ENCODE assay signal across 8 mouse cellular contexts in the genomic region with DNA sequence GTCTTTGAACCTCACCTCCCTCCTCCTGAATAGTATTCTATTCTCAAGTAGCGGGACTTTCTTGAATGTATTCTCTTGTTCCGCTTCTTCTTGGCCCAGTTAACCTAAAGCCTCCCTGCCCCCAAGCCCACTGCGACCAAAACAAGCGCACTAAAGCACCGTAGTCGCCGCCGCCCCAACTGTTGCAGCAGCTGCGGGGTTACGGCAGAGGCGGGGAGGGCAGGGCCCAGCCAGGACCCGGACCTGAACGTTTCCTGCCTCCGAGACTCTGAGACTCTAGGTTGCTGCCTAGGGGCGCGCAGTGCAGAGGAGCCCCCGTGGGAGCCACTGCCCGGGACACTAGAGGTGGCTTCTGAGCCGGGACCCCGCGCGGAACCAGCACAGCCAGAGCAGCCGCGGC. TPM values are rescaled to one million over a fixed set of nuclear protein-coding genes. Genes with fewer than 3 reads are reported as not detected.
DNase-seq lines count a peak whose midpoint lies in the region; ATAC-seq and TF ChIP-seq lines count a peak whose summit lies in the region.

No protein-coding gene starts in this region.

- peak overlapping the region; percentile 50 for H3K4me3 ChIP-seq in forebrain, postnatal 0 days (ENCODE audit: low read depth, low read length)
- peak overlapping the region; percentile 24; the same call in 1 of the 2 replicates for H3K4me3 ChIP-seq in liver, postnatal 0 days (ENCODE audit: low read depth, low read length)
- H3K4me3 ChIP-seq in stomach, embryonic 14.5 days (ENCODE audit: low read depth, low read length), result peak overlapping the region; percentile 45

- H3K4me1 ChIP-seq in forebrain, postnatal 0 days (ENCODE audit: insufficient read depth), result no peaks in the 10 kb centered on the region
- no peaks in the 10 kb centered on the region for H3K4me1 ChIP-seq in liver, postnatal 0 days (ENCODE audit: insufficient read depth)
- no peaks in the 10 kb centered on the region for H3K4me1 ChIP-seq in stomach, embryonic 14.5 days (ENCODE audit: control insufficient read depth, insufficient read depth, low read length)

- no peaks in the 10 kb centered on the region for H3K27me3 ChIP-seq in forebrain, postnatal 0 days (ENCODE audit: insufficient read depth, low read length)
- H3K27me3 ChIP-seq in liver, postnatal 0 days (ENCODE audit: insufficient read depth, low read length), result peaks cover 26% of the 10 kb centered on the region; the same call in 1 of the 2 replicates
- no peaks in the 10 kb centered on the region for H3K27me3 ChIP-seq in stomach, embryonic 14.5 days (ENCODE audit: control insufficient read depth, insufficient read depth, low read length)

- DNase-seq in layer of hippocampus, adult 9-11 months, result peak; percentile 19
- no peak for DNase-seq in layer of hippocampus, adult 8-10 months (ENCODE audit: low spot score in 2 of 2)
- DNase-seq in cerebellum, adult 9-10 months, result peak; percentile 54
- no peak for DNase-seq in forebrain, postnatal 0 days
- no peak for DNase-seq in liver, postnatal 0 days
- DNase-seq in B cell, adult 2 months, result no peak
- no peak for DNase-seq in spleen, postnatal 14 days (ENCODE audit: low spot score in 2 of 2)

- TF ChIP-seq EP300 in liver, postnatal 0 days (IDR thresholded peaks at IDR 0.05; ENCODE audit: low read depth), result no peak

- H3K27ac ChIP-seq in forebrain, postnatal 0 days (ENCODE audit: low read depth, low read length), result no peak overlapping the region; the same call in 1 of the 2 replicates
- H3K27ac ChIP-seq in liver, postnatal 0 days (ENCODE audit: low read depth), result no peak overlapping the region
- no peak overlapping the region for H3K27ac ChIP-seq in stomach, embryonic 14.5 days (ENCODE audit: low read length)

- H3K4me2 ChIP-seq in forebrain, postnatal 0 days (ENCODE audit: low read depth), result peak overlapping the region; percentile 59
- H3K4me2 ChIP-seq in liver, postnatal 0 days (ENCODE audit: low read depth, low read length), result peak overlapping the region; percentile 29; the same call in 1 of the 2 replicates
- peak overlapping the region; percentile 71 for H3K4me2 ChIP-seq in stomach, embryonic 14.5 days (replicated peaks; ENCODE audit: low read depth, low read length)

- H3K9me3 ChIP-seq in forebrain, postnatal 0 days (ENCODE audit: low read length), result no peaks in the 10 kb centered on the region
- H3K9me3 ChIP-seq in liver, postnatal 0 days (ENCODE audit: low read length), result no peaks in the 10 kb centered on the region
- H3K9me3 ChIP-seq in stomach, embryonic 14.5 days (ENCODE audit: control insufficient read depth, low read depth, low read length), result no peaks in the 10 kb centered on the region

- no peak for TF ChIP-seq CTCF in forebrain, postnatal 0 days (IDR thresholded peaks at IDR 0.05; ENCODE audit: low read depth)
- no peak for TF ChIP-seq CTCF in liver, postnatal 0 days (IDR thresholded peaks at IDR 0.05; ENCODE audit: low read depth)

- 26% methylated on average over 24 of the region's 24 CpGs for WGBS in forebrain, postnatal 0 days
- WGBS in liver, postnatal 0 days (ENCODE audit: insufficient replicate concordance), result 30% methylated on average over 19 of the region's 24 CpGs
- WGBS in stomach, embryonic 14.5 days, result 16% methylated on average over 24 of the region's 24 CpGs

- H3K36me3 ChIP-seq in forebrain, postnatal 0 days (ENCODE audit: insufficient read depth), result no peaks in the 10 kb centered on the region
- no peaks in the 10 kb centered on the region for H3K36me3 ChIP-seq in liver, postnatal 0 days (replicated peaks; ENCODE audit: insufficient read depth, low read length)
- H3K36me3 ChIP-seq in stomach, embryonic 14.5 days (ENCODE audit: control insufficient read depth, insufficient read depth, low read length), result no peaks in the 10 kb centered on the region

- peak; percentile 19 for ATAC-seq in forebrain, postnatal 0 days
- no peak for ATAC-seq in liver, postnatal 0 days
- ATAC-seq in stomach, embryonic 14.5 days (ENCODE audit: insufficient number of reproducible peaks, insufficient read depth, low FRiP score, low read depth), result no peak

- peak overlapping the region; percentile 53 for H3K9ac ChIP-seq in forebrain, postnatal 0 days
- H3K9ac ChIP-seq in liver, postnatal 0 days (replicated peaks), result no peak overlapping the region
- H3K9ac ChIP-seq in stomach, embryonic 14.5 days (replicated peaks; ENCODE audit: low read depth, low read length), result 0 out of 2 replicates have a peak overlapping the region, but pooled peaks have one; percentile 14

RNA-seq across cellular contexts. Expression of a gene that starts 1.1 kb away (rescaled TPM):
- 10 to 100 TPM in 2 of 4 experiments, 1 to 10 TPM in 2; 6.8 to 12.0 (median 9.6) TPM for total RNA-seq in layer of hippocampus, adult 8-10 months (2022)
- total RNA-seq in forebrain, postnatal 0 days (2014; rRNA removed), result 11.5 and 15.1 TPM in 2 replicates
- 4.9 and 8.4 TPM in 2 replicates for polyA plus RNA-seq in forebrain, postnatal 0 days (2015; fragmentation: Nextera tagmentation; extraction: Ambion mirVana)
- polyA plus RNA-seq in liver, postnatal 0 days (2015; fragmentation: Nextera tagmentation; extraction: Ambion mirVana), result not detected in 2 replicates
- polyA plus RNA-seq in stomach, embryonic 14.5 days (2014; fragmentation: Nextera tagmentation; extraction: Ambion mirVana), result 5.5 and 6.7 TPM in 2 replicates

RNA-seq across cellular contexts. Expression of a gene that starts 2.0 kb away (rescaled TPM):
- not detected for total RNA-seq in layer of hippocampus, adult 8-10 months (2022)
- total RNA-seq in forebrain, postnatal 0 days (2014; rRNA removed), result 5.8 TPM in 1 of 2 replicates, not detected in the other
- 0.14 TPM in 1 of 2 replicates, not detected in the other for polyA plus RNA-seq in forebrain, postnatal 0 days (2015; fragmentation: Nextera tagmentation; extraction: Ambion mirVana)
- polyA plus RNA-seq in liver, postnatal 0 days (2015; fragmentation: Nextera tagmentation; extraction: Ambion mirVana), result not detected in 2 replicates
- 0.33 and 0.76 TPM in 2 replicates for polyA plus RNA-seq in stomach, embryonic 14.5 days (2014; fragmentation: Nextera tagmentation; extraction: Ambion mirVana)

Comparison
In these comparisons a context has a peak if more than half of its experiments do, and no peak if none do; other contexts are left out.
1. DNase-seq: peak in layer of hippocampus, adult 9-11 months (single experiment) and cerebellum, adult 9-10 months (single experiment); none in layer of hippocampus, adult 8-10 months (0 of 2), forebrain, postnatal 0 days (single experiment), liver, postnatal 0 days (single experiment), B cell, adult 2 months (0 of 2) and spleen, postnatal 14 days (0 of 2).
2. Peak in every context shown above with its lines, with median percentiles within 50 percentile points of each other: H3K4me2 ChIP-seq and H3K4me3 ChIP-seq.